In the genomic region with DNA sequence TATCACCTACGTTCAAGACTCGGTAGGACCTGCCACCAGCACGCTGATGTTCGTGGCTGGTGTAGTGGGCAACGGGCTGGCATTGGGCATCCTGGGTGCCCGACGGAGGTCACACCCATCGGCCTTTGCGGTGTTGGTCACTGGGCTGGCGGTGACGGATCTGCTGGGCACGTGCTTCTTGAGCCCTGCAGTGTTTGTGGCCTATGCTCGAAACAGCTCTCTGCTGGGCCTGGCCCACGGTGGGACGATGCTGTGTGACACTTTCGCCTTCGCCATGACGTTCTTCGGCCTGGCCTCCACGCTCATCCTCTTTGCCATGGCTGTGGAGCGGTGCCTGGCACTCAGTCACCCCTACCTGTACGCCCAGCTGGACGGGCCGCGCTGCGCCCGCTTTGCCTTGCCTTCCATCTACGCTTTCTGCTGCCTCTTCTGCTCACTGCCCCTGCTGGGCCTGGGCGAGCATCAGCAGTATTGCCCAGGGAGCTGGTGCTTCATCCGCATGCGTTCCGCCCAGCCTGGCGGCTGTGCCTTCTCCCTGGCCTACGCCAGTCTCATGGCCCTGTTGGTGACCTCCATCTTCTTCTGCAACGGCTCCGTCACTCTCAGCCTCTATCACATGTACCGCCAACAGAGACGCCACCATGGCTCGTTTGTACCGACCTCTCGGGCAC, we compare ENCODE assay signal across 12 mouse cellular contexts. TPM values are rescaled to one million over a fixed set of nuclear protein-coding genes. Genes with fewer than 3 reads are reported as not detected.
DNase-seq lines count a peak whose midpoint lies in the region; ATAC-seq and TF ChIP-seq lines count a peak whose summit lies in the region.
"Had no signal": no experiment of that assay in that cellular context is flagged by ENCODE, and none has a peak within 500 bp of the region (broad histone marks: within the 10 kb centered on the region; RNA-seq: fewer than 3 reads in every experiment).

No protein-coding gene starts in this region.

- intact Hi-C loops in heart, adult 2 months (cut with DNase I), result loop anchor here (5.0 kb wide), 1 partner anchor 280 kb away; no protein-coding TSS in a partner anchor
- intact Hi-C loops in heart, postnatal 36 days (cut with DNase I), result no loop called here

- TF ChIP-seq CTCF in heart, adult 2 months (IDR thresholded peaks at IDR 0.05), result no peak
- TF ChIP-seq CTCF in liver, adult 2 months (IDR thresholded peaks at IDR 0.05; ENCODE audit: low read depth, low read length), result no peak

- no peaks in the 10 kb centered on the region for H3K27me3 ChIP-seq in heart, adult 2 months (ENCODE audit: control insufficient read depth, insufficient read depth, low read length)
- H3K27me3 ChIP-seq in liver, adult 2 months (ENCODE audit: control insufficient read depth, insufficient read depth, low read length), result no peaks in the 10 kb centered on the region
- peaks cover 35% of the 10 kb centered on the region for H3K27me3 ChIP-seq in liver, embryonic 12.5 days (replicated peaks)
- no peaks in the 10 kb centered on the region for H3K27me3 ChIP-seq in limb, embryonic 14.5 days (ENCODE audit: control insufficient read depth, insufficient read depth, low read length)
- H3K27me3 ChIP-seq: embryonic facial prominence, embryonic 15.5 days had no signal

- H3K36me3 ChIP-seq in heart, adult 2 months (ENCODE audit: control insufficient read depth, insufficient read depth, low read length), result no peaks in the 10 kb centered on the region
- H3K36me3 ChIP-seq in liver, adult 2 months (ENCODE audit: control insufficient read depth, insufficient read depth, low read length), result no peaks in the 10 kb centered on the region
- H3K36me3 ChIP-seq in liver, embryonic 12.5 days, result no peaks in the 10 kb centered on the region
- no peaks in the 10 kb centered on the region for H3K36me3 ChIP-seq in ES-E14 (ENCODE audit: control insufficient read depth, insufficient read depth, low read length, poor library complexity, severe bottlenecking)
- H3K36me3 ChIP-seq in limb, embryonic 14.5 days (ENCODE audit: control insufficient read depth, insufficient read depth, low read length), result no peaks in the 10 kb centered on the region
- H3K36me3 ChIP-seq: embryonic facial prominence, embryonic 15.5 days had no signal

- no peak overlapping the region for H3K4me2 ChIP-seq in liver, embryonic 12.5 days
- 0 out of 2 replicates have a peak overlapping the region, but pooled peaks have one; percentile 13 for H3K4me2 ChIP-seq in limb, embryonic 14.5 days (replicated peaks; ENCODE audit: low read depth, low read length, severe bottlenecking)

- H3K9me3 ChIP-seq in liver, embryonic 12.5 days (replicated peaks), result no peaks in the 10 kb centered on the region
- H3K9me3 ChIP-seq in ES-E14 (ENCODE audit: control insufficient read depth, insufficient read depth, low read depth, low read length), result no peaks in the 10 kb centered on the region
- no peaks in the 10 kb centered on the region for H3K9me3 ChIP-seq in limb, embryonic 14.5 days (ENCODE audit: control insufficient read depth, low read length)
- H3K9me3 ChIP-seq: embryonic facial prominence, embryonic 15.5 days had no signal

- peak overlapping the region; percentile 16; the same call in 1 of the 2 replicates for H3K4me3 ChIP-seq in heart, adult 2 months
- H3K4me3 ChIP-seq in liver, adult 2 months (ENCODE audit: insufficient read depth, low read depth, low read length), result peak overlapping the region; percentile 2; the same call in 1 of the 2 replicates
- H3K4me3 ChIP-seq in liver, embryonic 12.5 days, result no peak overlapping the region
- H3K4me3 ChIP-seq in ES-E14 (ENCODE audit: insufficient read depth in 1 of 2, low read depth in 1 of 2, low read length in 2 of 2, poor library complexity in 1 of 2, severe bottlenecking in 1 of 2), result peak overlapping the region; percentile 36 to 56; a peak in 2 of 4 replicates
- no peak overlapping the region for H3K4me3 ChIP-seq in limb, embryonic 14.5 days (replicated peaks; ENCODE audit: low read length)
- H3K4me3 ChIP-seq: embryonic facial prominence, embryonic 15.5 days had no signal

- WGBS in heart, adult 2 months, result 86% methylated on average over 41 of the region's 41 CpGs
- WGBS in liver, adult 2 months, result 91% methylated on average over 41 of the region's 41 CpGs
- WGBS in liver, embryonic 12.5 days (ENCODE audit: insufficient replicate concordance), result 82% methylated on average over 41 of the region's 41 CpGs
- WGBS in limb, embryonic 14.5 days, result 93% methylated on average over 39 of the region's 41 CpGs

- H3K79me2 ChIP-seq in heart, adult 2 months (replicated peaks; ENCODE audit: control insufficient read depth, insufficient read depth, low read length), result no peaks in the 10 kb centered on the region
- H3K79me2 ChIP-seq in liver, adult 2 months (ENCODE audit: control insufficient read depth, insufficient read depth, low read length), result no peaks in the 10 kb centered on the region

- ATAC-seq in liver, embryonic 12.5 days, result no peak
- ATAC-seq in limb, embryonic 14.5 days (ENCODE audit: low FRiP score, low read depth), result no peak
- ATAC-seq: forebrain, postnatal 0 days had no signal

- peak; percentile 20 to 35 for DNase-seq in heart, adult 2 months
- DNase-seq in heart, postnatal 36 days, result no peak
- no peak for DNase-seq in liver, adult 2 months (ENCODE audit: extremely low read depth, low read depth, low spot score)
- DNase-seq in ES-E14 (ENCODE audit: low read depth, low spot score), result no peak
- no peak for DNase-seq in limb, embryonic 14.5 days (ENCODE audit: low spot score)
- no peak for DNase-seq in adrenal gland, adult 2 months
- DNase-seq in urinary bladder, postnatal 10 days (ENCODE audit: low spot score), result no peak
- DNase-seq: cerebellum, postnatal 14 days; forebrain, postnatal 0 days had no signal

- in situ Hi-C loops in ES-E14 (cut with MboI; ENCODE audit: low sequenced_read_pairs in 2 of 2, unreplicated experiment in 2 of 2), result loop anchor here in 1 of 2 experiments (25.0 kb wide), 1 partner anchor 95 kb away; the partner anchor contains the start of genes Fkrp and Strn4

- H3K27ac ChIP-seq in heart, adult 2 months, result peak overlapping the region; percentile 56
- H3K27ac ChIP-seq in liver, adult 2 months (replicated peaks; ENCODE audit: insufficient read depth, low read depth, low read length), result no peak overlapping the region
- H3K27ac ChIP-seq in liver, embryonic 12.5 days, result no peak overlapping the region
- no peak overlapping the region for H3K27ac ChIP-seq in ES-E14 (ENCODE audit: insufficient read depth, low read depth, low read length, poor library complexity, severe bottlenecking)
- no peak overlapping the region for H3K27ac ChIP-seq in limb, embryonic 14.5 days (replicated peaks; ENCODE audit: low read depth, low read length)
- H3K27ac ChIP-seq: embryonic facial prominence, embryonic 15.5 days had no signal

- TF ChIP-seq EP300 in heart, adult 2 months (IDR thresholded peaks at IDR 0.05; ENCODE audit: insufficient read depth, low read depth, low read length), result no peak

- peaks cover 9% of the 10 kb centered on the region for H3K4me1 ChIP-seq in heart, adult 2 months (ENCODE audit: control insufficient read depth, insufficient read depth, low read length)
- H3K4me1 ChIP-seq in liver, adult 2 months (ENCODE audit: control insufficient read depth, insufficient read depth, low read length), result no peaks in the 10 kb centered on the region
- H3K4me1 ChIP-seq in liver, embryonic 12.5 days, result peaks cover 72% of the 10 kb centered on the region
- H3K4me1 ChIP-seq in ES-E14 (ENCODE audit: control insufficient read depth in 2 of 2, insufficient read depth in 2 of 2, low read length in 2 of 2, poor library complexity in 1 of 2), result peaks cover 0 to 23% of the 10 kb centered on the region in 2 experiments; a peak in 1 of 4 replicates
- peaks cover 15% of the 10 kb centered on the region for H3K4me1 ChIP-seq in limb, embryonic 14.5 days (ENCODE audit: control insufficient read depth, insufficient read depth, low read length)

- peak overlapping the region; percentile 32 for H3K9ac ChIP-seq in heart, adult 2 months (ENCODE audit: low read depth, low read length)
- no peak overlapping the region for H3K9ac ChIP-seq in liver, adult 2 months (ENCODE audit: low read depth, low read length)
- H3K9ac ChIP-seq in liver, embryonic 12.5 days, result no peak overlapping the region
- H3K9ac ChIP-seq in ES-E14 (ENCODE audit: insufficient read depth, low read depth, low read length, poor library complexity, severe bottlenecking), result peak overlapping the region; percentile 39; the same call in 1 of the 2 replicates
- peak overlapping the region; percentile 4; the same call in 1 of the 2 replicates for H3K9ac ChIP-seq in limb, embryonic 14.5 days (ENCODE audit: low read depth, low read length, severe bottlenecking)
- H3K9ac ChIP-seq: embryonic facial prominence, embryonic 15.5 days; forebrain, postnatal 0 days had no signal

- no peak for TF ChIP-seq POLR2A in heart, adult 2 months (IDR thresholded peaks at IDR 0.05; ENCODE audit: insufficient read depth, low read depth, low read length)
- TF ChIP-seq POLR2A in liver, adult 2 months (IDR thresholded peaks at IDR 0.05; ENCODE audit: extremely low read depth, insufficient read depth, low read length), result no peak
- no peak for TF ChIP-seq POLR2A in limb, embryonic 14.5 days (IDR thresholded peaks at IDR 0.05; ENCODE audit: borderline replicate concordance, extremely low read depth, insufficient read depth, insufficient read length)

RNA-seq across cellular contexts. Expression of gene Ptgir, which starts 0.7 kb away (rescaled TPM):
- 1 to 10 TPM; 1.9 to 2.9 TPM for total RNA-seq in heart, adult 2 months (2021)
- polyA plus RNA-seq in heart, adult 2 months (2012; rRNA removed), result 5.2 and 7.4 TPM in 2 replicates
- total RNA-seq in heart, postnatal 36 days (2021), result 1 to 10 TPM; 2.9 TPM
- 0.07 and 0.09 TPM in 2 replicates for total RNA-seq in liver, adult 2 months (2014; rRNA removed)
- polyA plus RNA-seq in liver, adult 2 months (2012; rRNA removed), result 0.09 and 0.33 TPM in 2 replicates
- polyA plus RNA-seq in liver, embryonic 12.5 days (2016; fragmentation: Nextera tagmentation; extraction: Ambion mirVana), result 0.86 and 1.5 TPM in 2 replicates
- total RNA-seq in ES-E14 (2012; rRNA removed), result 0.09 and 0.26 TPM in 2 replicates
- 3.6 and 4.1 TPM in 2 replicates for polyA plus RNA-seq in limb, embryonic 14.5 days (2012; rRNA removed)
- 2.3 and 2.8 TPM in 2 replicates for polyA plus RNA-seq in limb, embryonic 14.5 days (2014; fragmentation: Nextera tagmentation; extraction: Ambion mirVana)
- total RNA-seq in adrenal gland, adult 2 months (2021), result 1 to 10 TPM in 1 of 2 experiments, under 1 TPM in 1; 0.98 to 3.8 TPM
- 4.0 and 4.8 TPM in 2 replicates for polyA plus RNA-seq in adrenal gland, adult 2 months (2012; rRNA removed)
- total RNA-seq: forebrain, postnatal 0 days had no signal

RNA-seq across cellular contexts. Expression of gene Gng8, which starts 15.4 kb away (rescaled TPM):
- 1 to 10 TPM in 1 of 2 experiments, under 1 TPM in 1; 0.47 to 1.6 TPM for total RNA-seq in heart, adult 2 months (2021)
- polyA plus RNA-seq in heart, adult 2 months (2012; rRNA removed), result 7.4 and 13.1 TPM in 2 replicates
- 1 to 10 TPM in 1 of 2 experiments, under 1 TPM in 1; 0.54 to 1.3 TPM for total RNA-seq in heart, postnatal 36 days (2021)
- not detected in 2 replicates for total RNA-seq in liver, adult 2 months (2014; rRNA removed)
- 0.25 and 0.26 TPM in 2 replicates for polyA plus RNA-seq in liver, adult 2 months (2012; rRNA removed)
- 0.80 and 1.7 TPM in 2 replicates for polyA plus RNA-seq in liver, embryonic 12.5 days (2016; fragmentation: Nextera tagmentation; extraction: Ambion mirVana)
- 0.79 and 1.0 TPM in 2 replicates for total RNA-seq in ES-E14 (2012; rRNA removed)
- polyA plus RNA-seq in limb, embryonic 14.5 days (2012; rRNA removed), result 63.3 and 92.7 TPM in 2 replicates
- polyA plus RNA-seq in limb, embryonic 14.5 days (2014; fragmentation: Nextera tagmentation; extraction: Ambion mirVana), result 17.8 and 21.1 TPM in 2 replicates
- under 1 TPM; 0.43 to 0.69 TPM for total RNA-seq in adrenal gland, adult 2 months (2021)
- polyA plus RNA-seq in adrenal gland, adult 2 months (2012; rRNA removed), result 1.0 and 1.7 TPM in 2 replicates
- total RNA-seq: forebrain, postnatal 0 days had no signal

RNA-seq across cellular contexts. Expression of gene Calm3, which starts 16.9 kb away (rescaled TPM):
- 100 to 1,000 TPM; 168 to 175 TPM for total RNA-seq in heart, adult 2 months (2021)
- 163 and 206 TPM in 2 replicates for polyA plus RNA-seq in heart, adult 2 months (2012; rRNA removed)
- total RNA-seq in heart, postnatal 36 days (2021), result 100 to 1,000 TPM; 182 to 193 TPM
- 64.9 and 77.4 TPM in 2 replicates for total RNA-seq in liver, adult 2 months (2014; rRNA removed)
- polyA plus RNA-seq in liver, adult 2 months (2012; rRNA removed), result 72.0 and 78.1 TPM in 2 replicates
- polyA plus RNA-seq in liver, embryonic 12.5 days (2016; fragmentation: Nextera tagmentation; extraction: Ambion mirVana), result 91.2 and 94.4 TPM in 2 replicates
- 163 and 198 TPM in 2 replicates for total RNA-seq in ES-E14 (2012; rRNA removed)
- polyA plus RNA-seq in limb, embryonic 14.5 days (2012; rRNA removed), result 281 and 320 TPM in 2 replicates
- polyA plus RNA-seq in limb, embryonic 14.5 days (2014; fragmentation: Nextera tagmentation; extraction: Ambion mirVana), result 156 and 164 TPM in 2 replicates
- total RNA-seq in adrenal gland, adult 2 months (2021), result 100 to 1,000 TPM; 254 to 261 TPM
- 402 and 408 TPM in 2 replicates for polyA plus RNA-seq in adrenal gland, adult 2 months (2012; rRNA removed)

RNA-seq across cellular contexts. Expression of gene Dact3, which starts 31.9 kb away (rescaled TPM):
- 10 to 100 TPM in 1 of 2 experiments, 1 to 10 TPM in 1; 8.6 to 12.1 TPM for total RNA-seq in heart, adult 2 months (2021)
- polyA plus RNA-seq in heart, adult 2 months (2012; rRNA removed), result 19.6 and 20.0 TPM in 2 replicates
- total RNA-seq in heart, postnatal 36 days (2021), result 10 to 100 TPM; 11.2 to 11.7 TPM
- total RNA-seq in liver, adult 2 months (2014; rRNA removed), result under 0.01 and 0.20 TPM in 2 replicates
- 0.52 and 0.64 TPM in 2 replicates for polyA plus RNA-seq in liver, adult 2 months (2012; rRNA removed)
- polyA plus RNA-seq in liver, embryonic 12.5 days (2016; fragmentation: Nextera tagmentation; extraction: Ambion mirVana), result 1.5 TPM in 2 replicates
- 4.5 and 7.0 TPM in 2 replicates for total RNA-seq in ES-E14 (2012; rRNA removed)
- 64.3 and 89.3 TPM in 2 replicates for polyA plus RNA-seq in limb, embryonic 14.5 days (2012; rRNA removed)
- polyA plus RNA-seq in limb, embryonic 14.5 days (2014; fragmentation: Nextera tagmentation; extraction: Ambion mirVana), result 11.5 and 13.7 TPM in 2 replicates
- 1 to 10 TPM; 2.5 to 5.3 TPM for total RNA-seq in adrenal gland, adult 2 months (2021)
- 16.2 and 22.1 TPM in 2 replicates for polyA plus RNA-seq in adrenal gland, adult 2 months (2012; rRNA removed)

RNA-seq across cellular contexts. Expression of gene Pnmal2, which starts 37.5 kb away (rescaled TPM):
- 1 to 10 TPM; 3.8 to 4.1 TPM for total RNA-seq in heart, adult 2 months (2021)
- polyA plus RNA-seq in heart, adult 2 months (2012; rRNA removed), result 3.5 and 4.4 TPM in 2 replicates
- 1 to 10 TPM; 3.4 to 3.9 TPM for total RNA-seq in heart, postnatal 36 days (2021)
- total RNA-seq in liver, adult 2 months (2014; rRNA removed), result under 0.01 and 0.07 TPM in 2 replicates
- 0.02 and 0.10 TPM in 2 replicates for polyA plus RNA-seq in liver, adult 2 months (2012; rRNA removed)
- polyA plus RNA-seq in liver, embryonic 12.5 days (2016; fragmentation: Nextera tagmentation; extraction: Ambion mirVana), result 0.41 and 0.75 TPM in 2 replicates
- total RNA-seq in ES-E14 (2012; rRNA removed), result 0.71 and 0.85 TPM in 2 replicates
- 12.8 and 13.9 TPM in 2 replicates for polyA plus RNA-seq in limb, embryonic 14.5 days (2012; rRNA removed)
- polyA plus RNA-seq in limb, embryonic 14.5 days (2014; fragmentation: Nextera tagmentation; extraction: Ambion mirVana), result 16.5 and 18.8 TPM in 2 replicates
- 10 to 100 TPM; 19.7 to 47.9 TPM for total RNA-seq in adrenal gland, adult 2 months (2021)
- 9.9 and 10.9 TPM in 2 replicates for polyA plus RNA-seq in adrenal gland, adult 2 months (2012; rRNA removed)
- total RNA-seq: hematopoietic stem cell, adult 5-6 weeks had no signal

Comparison
In these comparisons a context has a peak if more than half of its experiments do, and no peak if none do; other contexts are left out.
1. DNase-seq: peak in heart, adult 2 months (2 of 2); none in heart, postnatal 36 days (0 of 2), liver, adult 2 months (single experiment), ES-E14 (single experiment), limb, embryonic 14.5 days (single experiment), adrenal gland, adult 2 months (single experiment) and urinary bladder, postnatal 10 days (single experiment).
2. H3K4me3 ChIP-seq: peak in heart, adult 2 months (single experiment), liver, adult 2 months (single experiment) and ES-E14 (2 of 2); none in liver, embryonic 12.5 days (single experiment) and limb, embryonic 14.5 days (single experiment).
3. H3K9ac ChIP-seq: peak in heart, adult 2 months (single experiment), ES-E14 (single experiment) and limb, embryonic 14.5 days (single experiment); none in liver, adult 2 months (single experiment) and liver, embryonic 12.5 days (single experiment).